Mouse (Mus musculus): ENCODE data around the gene Aloxe3. TPM values are rescaled to one million over a fixed set of nuclear protein-coding genes. Genes with fewer than 3 reads are reported as not detected.

The Aloxe3 gene
- total and polyA plus RNA-seq, 3 experiments: 0.13 to 0.23 TPM; not detected in 1

GRCm38 (mm10) chr11:69196766-69197165, 71.1 kb downstream of the Aloxe3 start:
- H3K9ac ChIP-seq (ENCODE audit: insufficient read depth, low read depth): no peak overlapping the region
- dilution Hi-C loops (cut with MboI; ENCODE audit: extremely low pct_ligation_motif_present, extremely low pct_unique_long_range_greater_than_20kb, low sequenced_read_pairs) (no loop called here), in situ Hi-C loops (cut with MboI; ENCODE audit: low pct_ligation_motif_present, low pct_unique_long_range_greater_than_20kb, low sequenced_read_pairs) (no loop called here)
- no peaks in the 10 kb centered on the region for H3K79me2 ChIP-seq (replicated peaks; ENCODE audit: control insufficient read depth, extremely low read depth, insufficient read depth, poor library complexity, severe bottlenecking)
- TF ChIP-seq CTCF (conservative IDR thresholded peaks at IDR 0.05 in 1 of 2, IDR thresholded peaks at IDR 0.05 in 1 of 2; ENCODE audit: low read depth in 2 of 2, low read length in 2 of 2) (peak in 1 of 2 experiments; percentile 61; a peak in 2 of 4 replicates), HCFC1 (IDR thresholded peaks at IDR 0.05; ENCODE audit: low read depth, low read length) (no peak), SMC3 (IDR thresholded peaks at IDR 0.05; ENCODE audit: low read depth, low read length) (peak; percentile 48; the same call in 1 of the 2 replicates), RAD21 (IDR thresholded peaks at IDR 0.05; ENCODE audit: low read depth, low read length) (peak; percentile 42)
- no peaks in the 10 kb centered on the region for H3K9me3 ChIP-seq (replicated peaks; ENCODE audit: low read length)
- H3K4me1 ChIP-seq (ENCODE audit: control insufficient read depth in 1 of 2, insufficient read depth in 2 of 2): peaks cover 2 to 10% of the 10 kb centered on the region in 2 experiments; a peak in 3 of 4 replicates
- no peak overlapping the region for H3K27ac ChIP-seq (ENCODE audit: insufficient read depth, low read depth)
- peak overlapping the region in 1 of 3 experiments; percentile 10 for H3K4me3 ChIP-seq (replicated peaks in 1 of 3; ENCODE audit: low read depth in 2 of 3, low read length in 2 of 3, poor library complexity in 1 of 3)
- no peak for DNase-seq (ENCODE audit: extremely low read depth)
- H3K36me3 ChIP-seq (replicated peaks in 1 of 2; ENCODE audit: control insufficient read depth in 1 of 2, insufficient read depth in 1 of 2, low read length in 1 of 2): no peaks in the 10 kb centered on the region
- peak overlapping the region; percentile 42 for H3K4me2 ChIP-seq (ENCODE audit: insufficient read depth, low read depth, poor library complexity, severe bottlenecking)
- H3K27me3 ChIP-seq (replicated peaks): peaks cover 68% of the 10 kb centered on the region

GRCm38 (mm10) chr11:69197194-69197593, 71.5 kb downstream of the Aloxe3 start:
- H3K9ac ChIP-seq (ENCODE audit: insufficient read depth, low read depth): no peak overlapping the region
- in situ Hi-C loops (cut with MboI; ENCODE audit: low pct_ligation_motif_present, low pct_unique_long_range_greater_than_20kb, low sequenced_read_pairs): no loop called here
- H3K4me1 ChIP-seq (ENCODE audit: control insufficient read depth in 1 of 2, insufficient read depth in 2 of 2): peaks cover 2 to 10% of the 10 kb centered on the region in 2 experiments; a peak in 3 of 4 replicates
- DNase-seq (ENCODE audit: extremely low read depth): no peak
- no peaks in the 10 kb centered on the region for H3K79me2 ChIP-seq (replicated peaks; ENCODE audit: control insufficient read depth, extremely low read depth, insufficient read depth, poor library complexity, severe bottlenecking)
- TF ChIP-seq NELFE (IDR thresholded peaks at IDR 0.05; ENCODE audit: low read depth, low read length): no peak
- no peak for TF ChIP-seq ZC3H11A (IDR thresholded peaks at IDR 0.05; ENCODE audit: low read depth, low read length)
- TF ChIP-seq CTCF (conservative IDR thresholded peaks at IDR 0.05 in 1 of 2, IDR thresholded peaks at IDR 0.05 in 1 of 2; ENCODE audit: low read depth in 2 of 2, low read length in 2 of 2): no peak
- no peak for TF ChIP-seq GABPA (IDR thresholded peaks at IDR 0.05; ENCODE audit: insufficient replicate concordance, low read depth, low read length)
- TF ChIP-seq TCF12 (IDR thresholded peaks at IDR 0.05; ENCODE audit: low read depth, low read length): no peak
- TF ChIP-seq POLR2A (IDR thresholded peaks at IDR 0.05; ENCODE audit: low read depth, low read length): no peak
- TF ChIP-seq BHLHE40 (IDR thresholded peaks at IDR 0.05; ENCODE audit: low read depth, low read length): no peak
- no peak for TF ChIP-seq MEF2A (IDR thresholded peaks at IDR 0.05; ENCODE audit: borderline replicate concordance, low read depth, low read length)
- TF ChIP-seq ZKSCAN1 (IDR thresholded peaks at IDR 0.05; ENCODE audit: borderline replicate concordance, low read depth, low read length): no peak
- no peak for TF ChIP-seq ZNF384 (IDR thresholded peaks at IDR 0.05; ENCODE audit: low read depth, low read length)
- TF ChIP-seq USF1 (IDR thresholded peaks at IDR 0.05; ENCODE audit: low read depth, low read length): no peak
- TF ChIP-seq MYC (IDR thresholded peaks at IDR 0.05; ENCODE audit: low read depth, low read length): no peak
- TF ChIP-seq CHD2 (IDR thresholded peaks at IDR 0.05; ENCODE audit: low read length): no peak
- no peak for TF ChIP-seq RAD21 (IDR thresholded peaks at IDR 0.05; ENCODE audit: low read depth, low read length)
- no peak for TF ChIP-seq NRF1 (IDR thresholded peaks at IDR 0.05; ENCODE audit: low read depth, low read length)
- H3K27ac ChIP-seq (ENCODE audit: insufficient read depth, low read depth): no peak overlapping the region
- H3K4me2 ChIP-seq (ENCODE audit: insufficient read depth, low read depth, poor library complexity, severe bottlenecking): peak overlapping the region; percentile 42
- dilution Hi-C loops (cut with MboI; ENCODE audit: extremely low pct_ligation_motif_present, extremely low pct_unique_long_range_greater_than_20kb, low sequenced_read_pairs): no loop called here
- no peaks in the 10 kb centered on the region for H3K9me3 ChIP-seq (replicated peaks; ENCODE audit: low read length)
- peak overlapping the region in 1 of 3 experiments; percentile 10 for H3K4me3 ChIP-seq (replicated peaks in 1 of 3; ENCODE audit: low read depth in 2 of 3, low read length in 2 of 3, poor library complexity in 1 of 3)
- H3K36me3 ChIP-seq (replicated peaks in 1 of 2; ENCODE audit: control insufficient read depth in 1 of 2, insufficient read depth in 1 of 2, low read length in 1 of 2): no peaks in the 10 kb centered on the region
- peaks cover 70% of the 10 kb centered on the region for H3K27me3 ChIP-seq (replicated peaks)

Measured in CH12.LX (cell line).